Mouse (Mus musculus) thymus, adult 2 months (tissue): ENCODE measurements around the gene Plekhg6.

Source experiments
- CTCF ChIP-seq: fragments of 200-500 bp; IDR thresholded peaks from 2 replicates; pipeline ENCODE4 v1.5.1; 2012; ENCODE audit warnings: mild to moderate bottlenecking, control low read depth, low read length, moderate library complexity, borderline replicate concordance; ENCODE audit not compliant: control insufficient read depth, poor library complexity, insufficient read depth; ENCODE audit errors: extremely low read depth
- POLR2A ChIP-seq: fragments of 200-500 bp; IDR thresholded peaks from 2 replicates; pipeline ENCODE4 v1.6.1; 2012; ENCODE audit warnings: mild to moderate bottlenecking, low read length, control low read depth, moderate library complexity; ENCODE audit not compliant: control insufficient read depth, poor library complexity, insufficient read depth; ENCODE audit errors: extremely low read depth

DNA sequence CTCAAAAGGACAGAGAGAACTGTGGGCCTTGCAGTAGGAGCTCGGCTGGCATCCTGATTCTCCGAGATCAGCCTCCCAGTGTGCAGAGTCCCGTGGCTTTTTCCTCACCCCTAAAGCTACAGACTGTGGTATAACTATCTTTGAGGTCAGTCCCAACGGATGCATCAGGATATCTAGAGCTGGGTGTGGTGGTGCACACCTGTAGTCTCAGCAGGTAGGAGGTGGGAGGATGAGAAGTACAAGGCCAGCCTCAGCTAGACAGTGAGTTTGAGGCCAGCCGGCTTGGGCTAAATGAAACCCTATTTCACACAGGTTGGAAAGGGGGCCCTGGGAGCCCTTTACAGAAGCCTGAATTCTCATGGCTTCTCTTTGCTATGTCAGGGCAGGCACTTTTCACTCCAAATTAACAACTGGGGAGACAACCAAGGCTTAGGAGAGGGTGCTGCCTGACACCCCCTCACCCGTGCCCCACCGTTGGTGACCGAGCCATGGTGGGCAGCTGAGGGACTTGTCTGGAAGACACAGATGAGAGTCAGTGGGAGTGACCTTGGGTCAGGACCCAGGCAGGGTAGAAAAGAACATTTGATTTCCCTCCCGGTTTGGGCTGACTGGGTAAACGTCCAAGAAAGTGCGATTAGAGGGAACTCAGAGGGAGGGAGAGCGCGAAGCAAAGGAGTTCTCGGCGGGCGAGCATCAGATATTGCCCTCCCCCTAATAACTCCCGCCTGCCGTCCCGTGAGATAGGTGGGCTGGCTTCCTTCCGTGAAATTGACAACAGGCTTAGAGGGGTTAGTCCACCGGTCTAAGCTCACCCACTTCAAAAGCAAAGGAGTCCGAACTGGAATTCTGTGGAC is 31.6 kb downstream of the Plekhg6 start, which contains the start of gene Tnfrsf1a:
- no peak for TF ChIP-seq POLR2A
- TF ChIP-seq CTCF, result no peak
